Mouse (Mus musculus) heart, embryonic 11.5 days (tissue): ENCODE measurements around the gene Tefm. TPM values are rescaled to one million over a fixed set of nuclear protein-coding genes. Genes with fewer than 3 reads are reported as not detected.

ENCODE experiments used
- ATAC-seq: fragments of 200-750 bp; cut with Nextera tagmentation; replicated peaks from 2 replicates; pipeline ENCODE4 v1.8.0; 2017; ENCODE audit warnings: moderate library complexity; ENCODE audit not compliant: insufficient number of reproducible peaks, low FRiP score, low TSS enrichment
- H3K27ac ChIP-seq: fragments of 300-500 bp; sonication (generic); 2 replicates; pipeline ENCODE4 v1.5.1; 2014; ENCODE audit warnings: mild to moderate bottlenecking, low read depth, low read length
- H3K27me3 ChIP-seq: fragments of 300-500 bp; sonication (generic); 2 replicates; pipeline ENCODE4 v1.6.1; 2014; ENCODE audit warnings: mild to moderate bottlenecking, low read length, mixed read lengths; ENCODE audit not compliant: control insufficient read depth, insufficient read depth
- H3K36me3 ChIP-seq: fragments of 300-500 bp; sonication (generic); 2 replicates; pipeline ENCODE4 v1.6.1; 2014; ENCODE audit warnings: mild to moderate bottlenecking, low read length, moderate library complexity, mixed read lengths; ENCODE audit not compliant: control insufficient read depth, insufficient read depth
- H3K4me1 ChIP-seq: fragments of 300-500 bp; sonication (generic); 2 replicates; pipeline ENCODE4 v1.6.1; 2014; ENCODE audit warnings: low read length; ENCODE audit not compliant: control insufficient read depth, insufficient read depth
- H3K4me2 ChIP-seq: fragments of 300-500 bp; sonication (generic); 2 replicates; pipeline ENCODE4 v1.6.1; 2014; ENCODE audit warnings: mild to moderate bottlenecking, moderate library complexity
- H3K4me3 ChIP-seq: fragments of 300-500 bp; sonication (generic); 2 replicates; pipeline ENCODE4 v1.5.1; 2014; ENCODE audit warnings: low read depth, low read length
- H3K9ac ChIP-seq: fragments of 300-500 bp; sonication (generic); 2 replicates; pipeline ENCODE4 v1.6.1; 2014; ENCODE audit warnings: mild to moderate bottlenecking, low read depth, low read length, moderate library complexity
- H3K9me3 ChIP-seq: fragments of 300-500 bp; sonication (generic); replicated peaks from 2 replicates; pipeline ENCODE4 v1.6.1; 2016; ENCODE audit warnings: low read length; ENCODE audit not compliant: control insufficient read depth
- WGBS: fragments of 180-500 bp; shearing (Covaris S2); extraction: QIAGEN DNeasy Blood & Tissue Kit; methylation state at CpG from one replicate; pipeline ENCODE4 v1.1.7; 2014; ENCODE audit not compliant: insufficient replicate concordance; 5-methylcytosine and 5-hydroxymethylcytosine counted together
- polyA plus RNA-seq: library from polyadenylated mRNA; unstranded; fragments of >200 nt; fragmentation: Nextera tagmentation; extraction: Ambion mirVana; gene quantifications from 2 replicates; pipeline ENCODE4 v1.2.1, GENCODE M21; 2014

Tefm gene
- polyA plus RNA-seq, 1 experiment from 2014 or later = 31.5 TPM

- H3K4me3 ChIP-seq = no peak overlapping the region
- 62% methylated on average over 11 of the region's 11 CpGs for WGBS
- H3K4me1 ChIP-seq = no peaks in the 10 kb centered on the region
- H3K9me3 ChIP-seq = no peaks in the 10 kb centered on the region
- H3K36me3 ChIP-seq = no peaks in the 10 kb centered on the region
- 0 out of 2 replicates have a peak overlapping the region, but pooled peaks have one; percentile 7 for H3K27ac ChIP-seq
- ATAC-seq = no peak
- no peaks in the 10 kb centered on the region for H3K27me3 ChIP-seq
- no peak overlapping the region for H3K9ac ChIP-seq
- H3K4me2 ChIP-seq = no peak overlapping the region
Measured at GRCm38 (mm10) chr11:80176911-80177895, 35.2 kb upstream of the Tefm start.

DNA sequence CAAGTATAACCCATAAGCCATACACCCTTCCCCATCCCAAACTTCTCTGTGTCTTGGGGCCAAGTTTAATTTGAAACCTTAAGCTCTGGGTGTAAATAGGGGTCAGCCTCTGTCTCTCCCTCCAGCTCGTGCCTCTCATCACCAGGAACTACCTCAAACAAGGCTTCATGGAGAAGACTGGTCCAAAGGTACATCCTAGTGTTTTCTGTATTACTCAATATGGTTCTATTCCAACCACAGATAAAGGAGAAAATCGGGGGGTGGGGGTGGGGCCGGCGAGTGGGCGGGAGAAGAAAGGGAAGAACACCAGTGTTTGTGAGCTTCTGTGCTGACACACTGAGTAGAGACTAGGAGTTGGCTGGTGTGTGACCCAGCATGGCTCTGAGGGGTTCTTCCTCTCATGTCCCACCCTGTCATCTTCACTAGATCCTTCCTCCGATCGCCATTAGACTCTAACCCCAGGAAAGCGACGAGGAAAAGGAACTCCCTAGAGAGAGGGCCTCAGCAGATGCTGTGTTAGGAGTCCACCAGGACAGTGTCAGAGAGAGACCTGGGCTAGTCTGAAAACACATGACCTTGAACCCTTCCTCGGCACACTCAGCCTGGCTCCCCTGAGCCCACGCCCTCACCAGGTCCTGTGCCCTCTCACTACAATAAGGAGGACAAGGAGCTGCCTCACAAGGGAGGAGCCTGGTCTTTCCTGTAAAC lies 32.1 kb upstream of the Tefm start:
- Histone ChIP-seq H3K36me3 (no peaks in the 10 kb centered on the region), H3K9ac (no peak overlapping the region), H3K9me3 (no peaks in the 10 kb centered on the region), H3K27ac (no peak overlapping the region), H3K4me2 (no peak overlapping the region), H3K4me1 (no peaks in the 10 kb centered on the region), H3K4me3 (no peak overlapping the region), H3K27me3 (no peaks in the 10 kb centered on the region)
- 79% methylated on average over 11 of the region's 11 CpGs for WGBS
- no peak for ATAC-seq

DNA sequence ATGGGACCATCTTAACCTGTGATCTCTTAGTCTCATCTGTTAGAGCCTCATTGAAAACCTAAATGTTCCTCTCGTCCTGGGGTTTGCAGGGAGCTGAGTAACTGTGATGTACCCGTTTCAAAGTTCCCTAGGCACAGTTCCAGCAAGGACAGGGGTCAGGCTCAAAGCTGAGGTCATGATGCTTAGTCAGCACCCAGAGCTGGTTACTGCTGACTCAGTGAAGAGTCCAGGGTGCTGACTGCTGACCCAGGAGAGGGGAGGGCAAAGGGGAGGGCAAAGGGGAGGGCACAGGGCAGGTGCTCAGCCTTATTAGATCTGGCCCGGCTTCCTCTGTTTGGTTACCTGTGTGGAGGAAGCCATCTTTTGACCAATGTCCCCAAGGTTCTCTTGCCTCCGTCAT lies 29.9 kb upstream of the Tefm start:
- Histone ChIP-seq H3K4me2 (no peak overlapping the region), H3K9ac (no peak overlapping the region), H3K4me1 (no peaks in the 10 kb centered on the region), H3K9me3 (no peaks in the 10 kb centered on the region), H3K27me3 (no peaks in the 10 kb centered on the region), H3K27ac (no peak overlapping the region), H3K4me3 (no peak overlapping the region), H3K36me3 (no peaks in the 10 kb centered on the region)
- WGBS = 71% methylated on average over 4 of the region's 4 CpGs
- no peak for ATAC-seq

DNA sequence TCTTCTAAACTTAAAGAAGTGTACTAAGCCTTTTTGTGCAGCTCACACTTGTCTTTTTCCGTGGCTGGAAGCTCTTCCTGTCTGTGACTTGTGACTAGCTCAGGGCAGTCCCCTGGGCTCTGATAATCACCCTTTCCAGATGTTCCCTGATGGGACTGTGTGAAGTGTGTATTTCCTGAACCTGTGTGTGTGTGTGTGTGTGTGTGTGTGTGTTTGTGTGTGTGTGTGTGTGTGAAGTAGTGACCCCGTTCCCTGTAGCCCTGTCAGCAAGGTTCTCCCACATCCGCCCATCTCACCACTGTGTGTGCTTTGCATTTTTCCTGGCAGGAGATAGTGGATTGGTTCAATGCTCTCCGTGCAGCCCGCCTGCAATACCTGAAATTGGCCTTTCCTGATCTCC lies 28.4 kb upstream of the Tefm start:
- Histone ChIP-seq H3K4me3 (no peak overlapping the region), H3K9ac (no peak overlapping the region), H3K4me2 (no peak overlapping the region), H3K27me3 (no peaks in the 10 kb centered on the region), H3K9me3 (no peaks in the 10 kb centered on the region), H3K36me3 (no peaks in the 10 kb centered on the region), H3K4me1 (no peaks in the 10 kb centered on the region), H3K27ac (no peak overlapping the region)
- 61% methylated on average over 5 of the region's 5 CpGs for WGBS
- ATAC-seq = no peak

- 77% methylated on average over 3 of the region's 3 CpGs for WGBS
- H3K4me2 ChIP-seq = no peak overlapping the region
- no peak overlapping the region for H3K27ac ChIP-seq
- ATAC-seq = no peak
- H3K9ac ChIP-seq = no peak overlapping the region
- no peaks in the 10 kb centered on the region for H3K36me3 ChIP-seq
- H3K4me3 ChIP-seq = no peak overlapping the region
- no peaks in the 10 kb centered on the region for H3K4me1 ChIP-seq
- H3K9me3 ChIP-seq = no peaks in the 10 kb centered on the region
- H3K27me3 ChIP-seq = no peaks in the 10 kb centered on the region
Measured at GRCm38 (mm10) chr11:80169629-80170028, 27.7 kb upstream of the Tefm start.

GRCm38 (mm10) chr11:80168611-80169249 lies 26.8 kb upstream of the Tefm start:
- WGBS = 63% methylated on average over 4 of the region's 4 CpGs
- H3K9ac ChIP-seq = no peak overlapping the region
- H3K9me3 ChIP-seq = no peaks in the 10 kb centered on the region
- no peaks in the 10 kb centered on the region for H3K4me1 ChIP-seq
- no peaks in the 10 kb centered on the region for H3K27me3 ChIP-seq
- H3K4me3 ChIP-seq = no peak overlapping the region
- no peak overlapping the region for H3K27ac ChIP-seq
- H3K36me3 ChIP-seq = no peaks in the 10 kb centered on the region
- ATAC-seq = no peak
- H3K4me2 ChIP-seq = no peak overlapping the region

GRCm38 (mm10) chr11:80168121-80168520 lies 26.1 kb upstream of the Tefm start:
- no peak overlapping the region for H3K9ac ChIP-seq
- H3K9me3 ChIP-seq = no peaks in the 10 kb centered on the region
- no peak overlapping the region for H3K4me2 ChIP-seq
- H3K4me3 ChIP-seq = no peak overlapping the region
- H3K4me1 ChIP-seq = no peaks in the 10 kb centered on the region
- ATAC-seq = no peak
- 85% methylated on average over 9 of the region's 9 CpGs for WGBS
- no peaks in the 10 kb centered on the region for H3K27me3 ChIP-seq
- no peak overlapping the region for H3K27ac ChIP-seq
- H3K36me3 ChIP-seq = no peaks in the 10 kb centered on the region

GRCm38 (mm10) chr11:80164224-80164623 lies 22.2 kb upstream of the Tefm start:
- H3K4me1 ChIP-seq = no peaks in the 10 kb centered on the region
- no peak overlapping the region for H3K9ac ChIP-seq
- H3K36me3 ChIP-seq = no peaks in the 10 kb centered on the region
- no peak overlapping the region for H3K27ac ChIP-seq
- 61% methylated on average over 2 of the region's 2 CpGs for WGBS
- ATAC-seq = no peak
- H3K9me3 ChIP-seq = no peaks in the 10 kb centered on the region
- no peak overlapping the region for H3K4me3 ChIP-seq
- H3K4me2 ChIP-seq = no peak overlapping the region
- H3K27me3 ChIP-seq = no peaks in the 10 kb centered on the region
